Mouse (Mus musculus) stomach, embryonic 14.5 days (tissue): ENCODE results near the gene Ccdc114. TPM values are rescaled to one million over a fixed set of nuclear protein-coding genes. Genes with fewer than 3 reads are reported as not detected.
"Not testable (repeated sequence)": the region's sequence is repeated elsewhere in the genome, so short reads cannot be mapped to it uniquely, and the experiment has no call there.

Experiments used
- ATAC-seq: fragments of 200-750 bp; cut with Nextera tagmentation; 2 replicates; pipeline ENCODE4 v1.8.0; 2017; ENCODE audit warnings: low read depth, moderate TSS enrichment; ENCODE audit not compliant: insufficient number of reproducible peaks, insufficient read depth, low FRiP score
- H3K27ac ChIP-seq: fragments of 300-500 bp; sonication (generic); 2 replicates; pipeline ENCODE4 v1.5.1; 2014; ENCODE audit warnings: mild to moderate bottlenecking, low read length, moderate library complexity, mixed read lengths
- H3K27me3 ChIP-seq: fragments of 300-500 bp; sonication (generic); 2 replicates; pipeline ENCODE4 v1.6.1; 2014; ENCODE audit warnings: low read length, control low read depth, mixed read lengths; ENCODE audit not compliant: control insufficient read depth, insufficient read depth
- H3K36me3 ChIP-seq: fragments of 300-500 bp; sonication (generic); 2 replicates; pipeline ENCODE4 v1.6.1; 2014; ENCODE audit warnings: mild to moderate bottlenecking, control low read depth, low read length, moderate library complexity, mixed read lengths; ENCODE audit not compliant: control insufficient read depth, insufficient read depth
- H3K4me1 ChIP-seq: fragments of 300-500 bp; sonication (generic); 2 replicates; pipeline ENCODE4 v1.6.1; 2014; ENCODE audit warnings: low read length, control low read depth, mixed read lengths; ENCODE audit not compliant: control insufficient read depth, insufficient read depth
- H3K4me2 ChIP-seq: fragments of 300-500 bp; sonication (generic); replicated peaks from 2 replicates; pipeline ENCODE4 v1.6.1; 2014; ENCODE audit warnings: low read depth, low read length, control low read depth
- H3K4me3 ChIP-seq: fragments of 300-500 bp; sonication (generic); 2 replicates; pipeline ENCODE4 v1.5.1; 2014; ENCODE audit warnings: low read depth, low read length, control low read depth
- H3K9ac ChIP-seq: fragments of 300-500 bp; sonication (generic); replicated peaks from 2 replicates; pipeline ENCODE4 v1.6.1; 2014; ENCODE audit warnings: low read depth, mild to moderate bottlenecking, control low read depth, low read length, moderate library complexity, mixed read lengths
- H3K9me3 ChIP-seq: fragments of 300-500 bp; sonication (generic); 2 replicates; pipeline ENCODE4 v1.6.1; 2016; ENCODE audit warnings: low read depth, low read length, control low read depth; ENCODE audit not compliant: control insufficient read depth
- WGBS: fragments of 180-500 bp; shearing (Covaris S2); extraction: QIAGEN DNeasy Blood & Tissue Kit; methylation state at CpG from one replicate; pipeline ENCODE4 v1.1.7; 2014; 5-methylcytosine and 5-hydroxymethylcytosine counted together
- polyA plus RNA-seq: library from polyadenylated mRNA; unstranded; fragments of >200 nt; fragmentation: Nextera tagmentation; extraction: Ambion mirVana; gene quantifications from 2 replicates; pipeline ENCODE4 v1.2.1, GENCODE M21; 2014

The Ccdc114 gene
- polyA plus RNA-seq, 1 experiment from 2014 or later = 3.4 TPM

- H3K4me2 ChIP-seq, ATAC-seq, H3K27me3 ChIP-seq, H3K9ac ChIP-seq, H3K9me3 ChIP-seq, H3K4me1 ChIP-seq, H3K36me3 ChIP-seq, H3K4me3 ChIP-seq, H3K27ac ChIP-seq: not testable (repeated sequence)
- WGBS = 92% methylated on average over 12 of the region's 12 CpGs
Observed at GRCm38 (mm10) chr7:45933766-45934165, 9.9 kb downstream of the Ccdc114 start.

DNA sequence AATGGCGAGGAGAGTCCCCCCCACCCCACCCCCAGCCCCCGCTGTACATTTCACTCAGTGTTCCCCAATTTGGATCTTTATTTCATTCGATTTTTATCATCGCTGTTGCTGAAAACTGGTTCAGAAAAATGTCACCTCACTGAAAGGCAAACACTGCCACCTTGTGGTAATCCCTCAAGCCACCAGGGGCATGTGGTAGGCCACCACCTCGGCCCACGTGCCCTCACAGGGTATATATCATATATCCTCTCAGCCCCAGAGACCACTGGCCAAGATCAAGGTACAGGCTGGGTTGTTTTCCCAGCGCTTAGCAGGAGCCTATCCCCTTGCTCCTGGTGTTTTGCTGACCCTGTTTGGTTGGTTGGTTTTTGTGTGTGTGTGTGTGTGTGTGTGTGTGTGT lies 11.2 kb downstream of the Ccdc114 start:
- no peaks in the 10 kb centered on the region for H3K4me1 ChIP-seq
- no peak for ATAC-seq
- H3K9me3 ChIP-seq = 0 out of 2 replicates have a peak, but pooled peaks cover 4% of the 10 kb centered on the region
- H3K27ac ChIP-seq = no peak overlapping the region
- no peaks in the 10 kb centered on the region for H3K27me3 ChIP-seq
- 30% methylated on average over 7 of the region's 7 CpGs for WGBS
- no peaks in the 10 kb centered on the region for H3K36me3 ChIP-seq
- H3K4me3 ChIP-seq = no peak overlapping the region
- no peak overlapping the region for H3K9ac ChIP-seq
- no peak overlapping the region for H3K4me2 ChIP-seq

DNA sequence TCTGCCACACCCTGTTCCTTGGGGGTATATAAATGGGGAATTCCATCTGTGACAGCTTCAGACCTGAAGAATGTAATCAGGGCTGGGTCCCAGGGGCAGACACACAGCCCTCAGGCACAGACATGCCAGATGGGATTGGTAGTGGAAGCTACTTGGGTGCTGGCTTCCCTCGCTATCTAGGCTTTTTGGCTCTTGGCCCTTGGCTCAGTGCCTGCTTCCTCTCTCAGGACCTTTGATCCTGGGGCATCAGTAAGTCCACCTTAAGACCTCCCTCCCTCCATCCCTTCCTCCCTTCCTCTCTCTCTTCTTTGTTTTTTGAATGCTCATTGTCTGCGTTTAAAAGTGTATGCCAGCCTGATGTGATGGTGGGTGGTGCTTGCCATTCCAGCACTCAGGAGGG lies 16.0 kb downstream of the Ccdc114 start:
- H3K4me1 ChIP-seq = no peaks in the 10 kb centered on the region
- H3K27ac ChIP-seq = no peak overlapping the region
- no peak overlapping the region for H3K4me3 ChIP-seq
- WGBS = 44% methylated on average over 2 of the region's 2 CpGs
- no peak overlapping the region for H3K9ac ChIP-seq
- no peaks in the 10 kb centered on the region for H3K27me3 ChIP-seq
- no peaks in the 10 kb centered on the region for H3K9me3 ChIP-seq
- no peak for ATAC-seq
- H3K36me3 ChIP-seq = no peaks in the 10 kb centered on the region
- H3K4me2 ChIP-seq = no peak overlapping the region

GRCm38 (mm10) chr7:45941986-45942385 lies 18.1 kb downstream of the Ccdc114 start:
- Histone ChIP-seq H3K4me3 (no peak overlapping the region), H3K4me1 (no peaks in the 10 kb centered on the region), H3K9me3 (no peaks in the 10 kb centered on the region), H3K4me2 (no peak overlapping the region), H3K9ac (no peak overlapping the region), H3K36me3 (no peaks in the 10 kb centered on the region), H3K27ac (no peak overlapping the region), H3K27me3 (no peaks in the 10 kb centered on the region)
- WGBS = 87% methylated on average over 9 of the region's 9 CpGs
- no peak for ATAC-seq

- H3K4me2 ChIP-seq, H3K4me1 ChIP-seq, H3K9me3 ChIP-seq, H3K27ac ChIP-seq, ATAC-seq, H3K4me3 ChIP-seq, H3K9ac ChIP-seq, H3K36me3 ChIP-seq, H3K27me3 ChIP-seq: not testable (repeated sequence)
- WGBS = 80% methylated on average over 1 of the region's 1 CpGs
Observed at GRCm38 (mm10) chr7:45943280-45943679, 19.4 kb downstream of the Ccdc114 start.

GRCm38 (mm10) chr7:45949061-45949460 lies 25.2 kb downstream of the Ccdc114 start:
- WGBS = 79% methylated on average over 4 of the region's 4 CpGs
- H3K9me3 ChIP-seq = no peaks in the 10 kb centered on the region
- no peaks in the 10 kb centered on the region for H3K36me3 ChIP-seq
- no peaks in the 10 kb centered on the region for H3K4me1 ChIP-seq
- H3K9ac ChIP-seq = no peak overlapping the region
- no peak for ATAC-seq
- no peak overlapping the region for H3K4me2 ChIP-seq
- H3K4me3 ChIP-seq = no peak overlapping the region
- H3K27ac ChIP-seq = no peak overlapping the region
- no peaks in the 10 kb centered on the region for H3K27me3 ChIP-seq

DNA sequence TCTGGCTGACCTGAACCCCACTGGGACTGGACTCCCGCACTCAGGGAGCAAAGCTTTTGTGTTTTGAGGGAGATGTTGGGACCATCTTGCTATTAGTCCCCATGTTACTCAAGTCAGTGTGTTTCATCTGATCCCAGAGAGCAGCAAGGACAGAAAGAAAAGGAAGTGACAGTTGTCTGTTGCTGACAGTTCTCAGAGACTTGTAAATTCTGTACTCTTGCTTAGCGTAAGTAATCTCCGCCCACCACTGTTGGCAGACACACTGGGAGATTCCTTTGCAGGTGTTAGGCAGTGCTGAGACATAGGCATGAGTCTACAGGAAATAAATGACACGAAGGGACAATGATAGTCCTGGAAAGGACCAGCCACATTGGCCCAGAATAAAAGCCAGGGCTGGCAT lies 32.7 kb downstream of the Ccdc114 start:
- Histone ChIP-seq H3K4me2 (no peak overlapping the region), H3K4me1 (no peaks in the 10 kb centered on the region), H3K27ac (no peak overlapping the region), H3K9ac (no peak overlapping the region), H3K27me3 (no peaks in the 10 kb centered on the region), H3K36me3 (no peaks in the 10 kb centered on the region), H3K9me3 (no peaks in the 10 kb centered on the region), H3K4me3 (no peak overlapping the region)
- 58% methylated on average over 4 of the region's 4 CpGs for WGBS
- no peak for ATAC-seq

- Histone ChIP-seq H3K27ac (no peak overlapping the region), H3K4me2 (no peak overlapping the region), H3K9ac (no peak overlapping the region), H3K9me3 (no peaks in the 10 kb centered on the region), H3K27me3 (no peaks in the 10 kb centered on the region), H3K4me1 (no peaks in the 10 kb centered on the region), H3K36me3 (no peaks in the 10 kb centered on the region), H3K4me3 (no peak overlapping the region)
- ATAC-seq = no peak
- WGBS = 79% methylated on average over 11 of the region's 11 CpGs
Observed at GRCm38 (mm10) chr7:45971831-45972723, 48.2 kb downstream of the Ccdc114 start.

- Histone ChIP-seq H3K27me3 (no peaks in the 10 kb centered on the region), H3K4me1 (no peaks in the 10 kb centered on the region), H3K4me2 (no peak overlapping the region), H3K27ac (no peak overlapping the region), H3K4me3 (no peak overlapping the region), H3K36me3 (no peaks in the 10 kb centered on the region), H3K9me3 (no peaks in the 10 kb centered on the region), H3K9ac (no peak overlapping the region)
- ATAC-seq = no peak
- 82% methylated on average over 6 of the region's 6 CpGs for WGBS
Observed at GRCm38 (mm10) chr7:45973271-45973687, 49.4 kb downstream of the Ccdc114 start.
